Mouse (Mus musculus): ENCODE measurements around the gene Ucn3.

Ucn3 gene

DNA sequence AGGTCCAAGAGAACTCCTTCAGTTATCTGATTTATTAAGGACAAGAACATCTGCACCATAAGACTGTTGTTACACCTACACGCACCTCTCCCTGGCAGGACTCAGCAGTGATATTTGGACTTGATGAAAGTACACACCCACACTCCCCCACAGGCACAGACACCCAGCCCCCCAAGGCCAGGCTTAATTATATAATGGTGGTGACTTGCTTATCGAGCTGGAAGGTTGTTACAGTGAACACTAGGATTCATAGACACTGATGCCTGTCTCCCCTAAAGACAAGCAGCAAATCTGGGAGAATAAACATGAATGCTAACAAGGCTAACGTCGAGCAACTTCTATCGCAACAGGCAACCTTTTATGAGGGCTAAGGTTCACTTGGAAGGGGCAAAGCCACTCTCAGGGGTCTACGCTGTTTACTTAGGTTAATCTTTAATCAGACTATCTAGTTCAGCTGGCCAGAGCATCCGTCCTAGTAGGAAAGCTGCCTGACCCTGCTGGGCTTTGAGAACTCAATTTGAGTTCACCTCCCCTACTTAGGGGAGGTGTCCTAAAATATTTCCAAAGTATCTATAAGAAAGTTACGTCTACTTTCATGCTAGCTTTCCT is 53.6 kb downstream of the Ucn3 start:
- DNase-seq: no peak
